Mouse (Mus musculus): ENCODE measurements at regions not wholly inside any gene's neighbourhood (a gene's known extent, or its start where the extent isn't known, plus 50 kb on each side); places are given as distances from the start of the nearest gene placed in this dataset.

DNA sequence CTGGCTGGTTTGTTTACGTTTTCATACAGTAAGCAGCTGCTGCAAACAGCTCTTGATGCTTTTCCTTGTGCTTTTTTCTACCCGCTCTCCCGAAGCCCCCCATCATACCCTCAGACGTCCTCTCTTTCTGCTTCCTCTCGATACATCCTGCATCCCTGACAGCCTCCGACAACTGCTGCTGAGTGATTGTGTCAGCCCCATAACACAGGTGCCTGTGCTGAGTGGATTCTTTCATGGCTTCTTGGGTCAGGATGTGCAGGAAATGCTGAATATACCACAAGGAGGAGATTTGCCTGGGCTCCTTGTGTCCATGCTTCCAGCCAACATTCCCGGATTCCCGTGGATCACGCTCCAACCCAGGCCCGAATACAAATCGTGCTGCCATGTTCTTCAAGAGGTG lies 98.6 kb upstream of the Pgrmc2 start:
- no peak for DNase-seq (ENCODE audit: low read depth, low spot score)

DNA sequence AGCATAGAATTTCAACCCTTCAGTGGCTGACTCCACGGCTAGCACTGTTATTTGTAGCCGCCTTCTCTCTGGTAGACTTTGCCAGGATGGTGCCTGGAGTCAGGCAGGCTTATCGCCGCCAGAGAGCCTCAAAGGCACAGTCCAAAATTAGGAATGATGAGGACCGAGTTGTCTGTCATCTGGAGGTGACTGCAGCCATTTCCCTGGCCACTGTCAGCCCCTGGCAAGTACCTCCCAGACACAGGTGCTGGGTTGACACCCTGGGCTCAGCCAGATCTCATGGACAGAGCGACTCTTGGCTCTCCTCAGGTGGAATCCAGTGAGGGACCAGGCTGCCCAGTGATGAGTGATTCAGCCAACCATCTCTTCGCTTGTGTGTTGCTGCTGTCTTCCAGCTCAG lies 98.1 kb upstream of the Pgrmc2 start:
- no peak for DNase-seq (ENCODE audit: low read depth, low spot score)

DNA sequence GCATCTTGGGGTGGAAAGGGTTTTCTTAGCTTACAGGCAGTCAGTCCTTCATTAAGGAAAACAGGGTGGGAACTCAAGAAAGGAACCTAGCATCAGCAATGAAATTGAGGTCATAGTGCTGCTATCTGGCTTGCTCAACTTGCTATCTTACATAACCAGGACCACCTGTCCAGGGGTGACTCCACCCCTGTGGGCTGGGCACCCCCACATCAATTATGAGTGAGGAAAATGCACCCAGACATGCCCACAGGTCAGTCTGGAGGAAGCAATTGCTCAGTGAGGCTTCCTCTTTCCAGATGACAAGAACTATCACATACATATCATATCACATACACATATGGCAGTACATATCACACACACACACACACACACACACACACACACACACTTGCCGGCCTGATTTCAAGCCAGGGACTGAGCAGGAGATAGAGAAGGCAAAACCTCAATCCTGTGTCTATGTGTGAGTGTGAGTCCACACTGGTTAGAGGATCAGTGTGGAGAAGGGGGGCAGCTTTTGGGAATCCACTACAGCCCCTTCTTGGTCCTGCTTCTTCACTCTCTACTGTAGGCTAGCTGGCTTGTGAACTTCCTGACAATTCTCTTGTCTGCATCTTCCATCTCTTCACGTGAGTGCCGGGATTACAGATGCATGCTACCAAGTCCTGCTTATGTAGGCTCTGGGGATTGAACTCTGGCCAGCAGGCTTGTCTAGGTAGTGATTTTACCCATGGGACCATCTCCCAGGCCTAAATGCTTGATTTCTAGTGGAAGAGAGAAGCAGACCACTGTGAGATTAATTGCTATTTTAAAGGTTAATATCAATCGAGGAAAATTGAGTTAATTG lies 96.4 kb upstream of the Pgrmc2 start:
- DNase-seq (ENCODE audit: low read depth, low spot score) = no peak

DNA sequence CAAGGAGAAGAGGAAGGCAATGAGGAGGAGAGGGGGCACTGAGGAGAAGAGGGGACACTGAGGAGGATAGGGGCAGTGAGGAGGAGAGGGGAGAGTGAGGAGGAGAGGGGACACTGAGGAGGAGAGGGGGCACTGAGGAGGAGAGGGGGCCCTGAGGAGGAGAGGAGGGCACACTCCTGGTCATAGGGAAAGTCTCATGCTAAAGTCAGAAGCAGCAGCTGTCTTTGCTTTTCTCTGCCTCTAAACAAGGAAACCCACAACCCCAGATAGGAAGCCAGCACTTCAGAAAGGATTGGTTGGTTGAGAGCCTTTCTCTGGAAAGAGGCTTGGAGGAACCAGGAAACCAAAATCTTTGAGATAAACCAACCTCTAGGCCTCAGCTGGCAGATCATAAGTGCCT lies 94.3 kb upstream of the Pgrmc2 start:
- DNase-seq (ENCODE audit: low read depth, low spot score) = no peak

DNA sequence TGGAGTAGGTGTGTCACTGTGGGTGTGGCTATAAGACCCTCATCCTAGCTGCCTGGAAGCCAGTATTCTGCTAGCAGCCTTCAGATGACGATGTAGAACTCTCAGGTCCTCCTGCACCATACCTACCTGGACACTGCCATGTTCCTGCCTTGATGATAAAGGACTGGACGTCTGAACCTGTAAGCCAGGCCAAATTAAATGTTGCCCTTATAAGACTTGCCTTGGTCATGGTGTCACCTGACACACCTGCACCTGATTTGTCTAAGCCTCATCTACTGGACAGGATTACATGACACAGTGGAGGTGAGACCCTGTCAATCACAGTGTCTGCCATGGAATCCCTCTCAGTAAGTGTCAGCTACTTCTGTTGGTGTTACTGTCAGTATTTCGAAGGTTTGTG lies 92.5 kb upstream of the Pgrmc2 start:
- no peak for DNase-seq (ENCODE audit: low read depth, low spot score)

DNA sequence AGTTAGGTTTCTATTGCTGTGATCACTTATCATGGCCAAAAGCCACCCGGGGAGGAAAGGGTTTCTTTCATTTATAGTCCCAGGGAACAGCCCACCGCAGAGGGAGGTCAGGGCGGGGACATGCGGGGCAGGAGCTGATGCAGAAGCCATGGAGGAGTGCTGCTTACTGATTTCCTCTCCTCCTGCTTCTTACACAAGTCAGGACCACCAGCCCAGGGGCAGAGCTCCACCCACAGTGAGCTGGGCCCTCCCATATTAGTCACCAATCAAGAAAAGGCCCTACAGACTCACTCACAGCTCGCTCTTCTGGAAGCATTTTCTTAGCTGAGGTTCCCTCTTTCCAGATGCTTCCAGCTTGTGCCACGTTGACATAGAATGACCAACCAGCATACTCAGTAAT lies 90.7 kb upstream of the Pgrmc2 start:
- DNase-seq (ENCODE audit: low read depth, low spot score) = no peak

DNA sequence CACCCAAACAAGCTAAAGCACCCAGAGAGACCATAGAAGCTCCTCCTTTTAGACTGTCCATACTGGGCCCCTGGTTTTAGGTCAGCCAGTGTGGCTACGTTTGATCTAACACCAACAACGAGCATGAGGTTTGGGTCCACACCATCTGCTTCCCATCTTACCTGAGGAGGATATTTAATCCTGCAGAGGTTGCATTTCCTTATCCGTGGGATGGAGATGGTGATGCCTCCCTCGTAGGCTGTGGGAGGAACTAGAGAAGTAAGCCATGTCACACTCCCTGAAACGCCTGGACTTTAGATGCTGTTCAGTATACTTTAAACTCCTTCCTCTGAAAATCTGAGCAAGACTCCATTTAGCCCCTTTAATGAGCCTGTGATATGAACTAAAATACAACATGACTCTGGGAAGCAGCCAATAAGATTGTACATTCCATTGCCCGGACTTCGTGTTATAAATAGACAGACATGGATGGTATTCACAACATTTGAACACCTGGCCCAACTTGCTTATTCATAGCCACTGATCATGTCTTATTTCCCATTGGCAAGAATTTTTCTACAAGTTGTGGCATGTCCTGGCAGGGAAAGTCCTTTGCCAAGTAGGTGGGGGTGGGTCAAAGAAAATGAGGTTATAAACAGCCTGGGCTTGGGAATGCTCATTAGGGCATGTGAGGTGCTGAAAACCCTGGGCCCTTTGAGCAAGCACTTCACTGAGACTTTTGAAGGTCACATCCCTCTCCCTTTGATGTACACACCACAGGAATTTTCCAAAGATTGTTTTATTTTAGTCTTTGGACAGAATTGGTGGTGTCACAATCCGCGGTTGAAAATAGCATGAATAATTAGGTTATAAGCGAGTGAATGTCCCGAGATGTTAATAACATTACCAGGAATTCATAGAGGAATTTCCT lies 89.7 kb upstream of the Pgrmc2 start:
- no peak for DNase-seq (ENCODE audit: low read depth, low spot score)

DNA sequence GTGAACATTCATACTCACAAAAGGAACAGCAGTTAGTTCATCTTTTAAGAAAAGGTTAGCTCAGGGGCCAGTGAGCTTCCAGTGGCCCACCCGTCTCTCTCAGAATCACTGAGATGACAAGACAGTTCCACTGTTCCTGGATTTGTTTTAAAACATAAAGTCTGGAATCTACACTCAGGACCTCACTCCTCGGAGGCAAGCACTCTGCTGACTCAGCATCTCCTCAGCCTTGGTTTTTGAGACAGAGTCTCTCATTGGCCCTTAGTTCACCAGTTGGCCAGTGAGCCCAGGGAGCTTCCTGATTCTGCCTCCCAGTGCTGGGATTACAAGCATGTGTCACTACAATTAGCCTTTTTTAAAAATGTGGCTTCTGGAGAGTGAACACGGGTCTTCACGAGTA lies 88.9 kb upstream of the Pgrmc2 start:
- no peak for DNase-seq (ENCODE audit: low read depth, low spot score)

DNA sequence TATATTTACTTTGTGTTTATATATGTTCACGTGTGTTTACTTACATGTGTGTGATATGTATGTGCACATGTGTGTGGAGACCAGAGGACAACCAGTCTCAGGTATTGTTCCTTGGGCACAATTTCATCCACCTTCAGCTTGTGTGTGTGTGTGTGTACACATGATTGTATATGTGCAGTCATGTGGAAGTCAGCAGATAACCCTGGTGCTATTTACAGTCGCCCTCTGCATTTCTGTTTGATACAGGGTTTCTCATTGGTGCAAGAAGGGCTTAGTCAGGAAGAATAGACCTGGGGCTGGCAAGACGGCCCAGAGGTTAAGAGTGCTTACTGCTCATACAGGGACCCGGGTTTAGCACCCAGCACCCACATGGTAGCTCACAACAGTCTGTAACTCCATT lies 88.5 kb upstream of the Pgrmc2 start:
- no peak for DNase-seq (ENCODE audit: low read depth, low spot score)

DNA sequence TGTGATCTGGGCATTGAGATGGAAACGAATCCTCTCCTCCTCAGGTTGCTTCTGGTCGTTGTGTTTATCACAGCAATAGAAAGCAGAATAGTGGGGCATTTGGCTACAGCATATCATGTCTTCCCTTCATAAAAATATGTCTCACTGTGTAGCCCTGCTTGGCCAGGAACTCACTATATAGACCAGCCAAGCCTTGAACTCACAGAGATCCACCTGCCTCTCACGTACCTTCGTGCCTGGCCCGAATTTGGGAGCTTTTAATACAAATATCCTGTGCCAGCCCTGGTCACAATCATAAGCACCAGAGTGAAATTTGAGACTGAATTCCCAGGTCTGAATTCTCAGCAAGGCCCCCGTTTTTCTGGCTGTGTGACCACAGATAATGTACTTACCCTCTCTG lies 87.7 kb upstream of the Pgrmc2 start:
- DNase-seq (ENCODE audit: low read depth, low spot score) = no peak

DNA sequence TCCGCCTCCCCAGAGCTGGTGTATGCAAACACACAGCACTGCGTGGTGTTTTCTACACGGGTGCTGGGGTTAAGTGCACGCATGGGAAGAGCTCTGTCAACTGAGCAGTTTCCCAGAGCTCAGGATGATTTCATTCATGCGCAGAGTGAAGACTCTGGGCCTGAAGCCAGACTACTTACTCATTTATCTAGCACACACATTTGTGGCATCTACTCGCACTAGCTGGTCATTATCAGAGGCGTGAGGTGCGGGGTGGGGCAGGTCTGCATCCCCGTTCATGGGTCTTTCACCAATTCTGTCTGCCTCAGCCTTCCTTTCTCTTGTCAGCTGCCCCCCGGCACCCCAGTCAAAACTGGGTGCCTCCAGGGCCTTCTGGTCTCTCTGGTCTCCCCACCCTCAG lies 86.6 kb upstream of the Pgrmc2 start:
- no peak for DNase-seq (ENCODE audit: low read depth, low spot score)

DNA sequence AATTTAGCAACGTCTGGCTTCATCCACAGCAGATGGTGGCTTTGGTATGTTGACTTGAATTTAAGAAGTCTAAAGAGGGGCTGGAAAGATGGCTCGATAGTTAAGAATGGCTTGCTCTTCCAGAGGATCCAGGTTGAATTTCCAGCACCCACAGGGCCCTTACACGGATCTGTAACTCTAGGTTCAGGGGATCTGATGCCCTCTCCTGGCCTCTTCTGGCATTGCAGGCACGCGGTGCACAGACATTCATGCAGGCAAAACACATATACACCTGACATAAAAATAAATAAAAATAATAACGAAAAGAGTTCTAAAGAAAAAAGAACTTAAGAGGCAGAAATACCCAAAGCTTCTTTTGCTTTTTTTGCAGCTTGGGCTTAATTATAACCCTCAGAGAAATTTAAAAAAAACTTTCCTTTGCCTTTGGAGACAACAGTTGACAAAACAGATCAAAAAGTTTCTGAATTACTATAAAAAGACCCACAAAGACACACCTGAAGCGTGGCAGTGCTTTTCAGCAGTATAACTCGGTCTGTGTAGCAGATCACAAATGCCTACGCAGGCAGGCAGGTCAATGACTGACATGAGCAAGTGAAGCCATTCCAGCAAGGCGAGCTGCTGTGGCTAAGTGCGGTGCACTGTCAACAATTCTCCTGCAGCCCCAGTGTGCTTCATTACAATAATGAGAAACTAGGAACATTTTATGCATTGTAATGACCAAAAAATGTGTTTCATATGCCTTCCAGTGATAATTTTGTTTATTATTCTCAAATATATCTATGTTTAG lies 85.5 kb upstream of the Pgrmc2 start:
- DNase-seq (ENCODE audit: low read depth, low spot score) = no peak

DNA sequence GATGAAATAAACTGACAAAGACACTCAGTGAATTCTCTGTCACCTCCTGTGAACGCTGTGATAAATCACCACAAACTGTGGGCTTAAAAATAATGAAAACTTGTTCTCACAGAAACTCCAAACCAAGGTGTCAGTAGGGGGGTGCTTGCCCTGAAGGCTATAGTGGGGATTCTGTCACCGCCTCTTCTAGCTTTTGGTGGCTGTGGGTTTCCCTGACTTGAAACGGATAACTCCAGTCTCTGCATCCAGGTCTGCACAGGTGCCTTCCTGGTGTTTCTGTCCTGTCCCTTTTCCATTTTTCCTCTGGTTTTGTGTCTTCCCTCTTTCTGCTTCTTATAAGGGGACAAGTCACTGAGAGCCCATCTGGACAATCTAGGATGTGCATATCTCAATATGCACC lies 84.6 kb upstream of the Pgrmc2 start:
- no peak for DNase-seq (ENCODE audit: low read depth, low spot score)

DNA sequence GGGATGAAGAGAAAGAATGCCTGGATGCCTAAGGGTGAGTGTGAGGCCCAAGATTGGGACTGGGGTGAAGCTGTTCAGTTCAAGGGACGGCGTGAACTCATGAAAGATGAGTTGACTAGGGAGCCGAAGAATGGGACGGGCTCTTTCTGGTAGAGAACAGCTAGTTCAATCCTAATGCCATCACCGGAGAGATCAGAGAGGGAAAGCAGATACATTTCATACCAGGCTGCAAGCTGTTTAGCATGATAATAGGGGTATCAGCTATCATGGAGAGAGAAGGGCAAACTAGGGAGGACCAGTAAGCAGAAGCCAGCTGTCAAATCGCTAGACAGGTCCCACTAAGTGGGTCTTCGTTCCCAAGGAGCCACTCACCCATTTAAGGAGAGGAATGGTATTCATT lies 81.9 kb upstream of the Pgrmc2 start:
- no peak for DNase-seq (ENCODE audit: low read depth, low spot score)

DNA sequence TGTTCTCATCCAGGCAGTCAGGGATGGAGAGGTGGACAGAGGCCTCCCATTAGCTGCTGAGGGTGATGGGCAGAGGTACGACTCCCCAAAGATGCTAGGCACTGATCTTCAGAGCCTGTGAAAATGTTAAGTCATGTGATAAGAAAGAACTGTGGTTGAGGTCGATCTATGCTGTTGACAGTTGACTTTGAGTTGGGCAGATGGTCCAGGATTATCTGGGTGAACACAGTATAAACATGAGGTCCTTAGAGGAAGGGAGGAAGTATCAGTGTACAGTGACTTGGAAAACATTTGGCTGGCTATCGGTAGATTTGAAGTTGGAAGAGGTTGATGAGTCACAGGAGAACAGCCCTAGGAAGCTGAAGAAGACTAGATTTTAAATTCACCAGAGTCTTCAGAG lies 80.9 kb upstream of the Pgrmc2 start:
- no peak for DNase-seq (ENCODE audit: low read depth, low spot score)

DNA sequence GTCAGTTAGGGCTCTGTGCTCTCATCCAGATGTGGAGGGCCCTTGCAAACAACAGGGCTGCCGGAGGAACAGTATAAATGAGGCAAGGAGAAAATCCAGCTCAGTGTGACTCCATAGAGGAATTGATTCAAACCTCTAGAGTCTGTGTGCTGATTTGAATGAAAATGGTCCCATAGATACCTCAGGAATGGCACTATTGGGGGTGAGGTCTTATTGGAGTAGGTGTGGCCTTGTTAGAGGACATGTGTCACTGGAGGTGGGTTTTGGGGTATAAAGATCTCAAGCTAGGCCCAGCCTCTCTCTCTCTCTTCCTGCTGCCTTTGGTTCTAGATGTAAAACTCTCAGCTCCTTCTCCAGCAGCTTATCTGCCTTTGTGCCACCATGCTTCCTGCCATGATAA lies 79.7 kb upstream of the Pgrmc2 start:
- no peak for DNase-seq (ENCODE audit: low read depth, low spot score)

DNA sequence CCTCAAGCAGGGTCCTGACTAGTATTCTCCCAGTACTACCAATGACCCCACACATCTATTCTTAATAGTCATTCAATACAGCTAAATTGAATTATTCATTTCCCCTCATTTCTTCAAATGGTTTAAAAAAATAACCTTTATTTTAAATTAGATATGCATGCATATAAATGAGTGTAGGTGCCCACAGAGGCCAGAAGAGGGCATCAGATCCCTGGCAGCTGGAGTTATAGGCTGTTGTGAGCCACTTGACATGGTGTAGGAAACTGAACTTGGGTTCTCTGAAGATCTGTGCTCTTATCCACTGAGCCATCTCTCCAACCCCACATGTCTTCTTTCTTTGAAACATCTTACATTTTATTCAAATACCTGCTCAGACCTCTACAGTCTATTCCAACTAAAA lies 77.8 kb upstream of the Pgrmc2 start:
- no peak for DNase-seq (ENCODE audit: low read depth, low spot score)

DNA sequence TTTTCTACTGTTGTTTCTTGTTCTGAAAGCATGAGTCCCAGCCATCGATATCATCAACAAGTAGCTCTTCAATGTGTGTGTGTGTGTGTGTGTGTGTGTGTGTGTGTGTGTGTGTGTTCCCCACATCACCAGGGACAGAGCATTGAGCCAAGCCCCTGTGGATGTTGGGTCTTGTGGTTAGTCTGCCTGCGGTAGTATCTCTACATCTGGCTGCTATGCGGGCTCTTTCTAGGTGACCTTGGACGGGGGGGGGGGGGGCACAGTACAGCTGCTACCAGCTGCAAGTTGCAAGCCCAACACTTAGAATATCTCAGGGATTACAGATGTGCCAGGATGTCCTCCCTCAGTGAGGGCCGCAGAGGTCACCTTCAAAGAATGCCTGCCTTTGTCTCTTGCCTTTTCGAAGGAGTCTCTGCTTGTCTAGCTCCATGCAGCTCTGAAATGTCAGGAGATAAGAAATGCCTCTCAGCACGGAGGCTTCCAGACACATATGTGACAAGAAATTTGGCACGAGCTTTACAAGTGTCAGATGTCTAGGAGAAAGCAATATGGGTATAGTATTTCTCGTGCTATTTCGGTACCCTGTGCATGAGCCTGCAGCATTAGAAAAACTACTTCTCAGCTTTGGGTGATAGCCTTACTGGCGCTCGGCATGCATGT lies 75.6 kb upstream of the Pgrmc2 start:
- no peak for DNase-seq (ENCODE audit: low read depth, low spot score)

DNA sequence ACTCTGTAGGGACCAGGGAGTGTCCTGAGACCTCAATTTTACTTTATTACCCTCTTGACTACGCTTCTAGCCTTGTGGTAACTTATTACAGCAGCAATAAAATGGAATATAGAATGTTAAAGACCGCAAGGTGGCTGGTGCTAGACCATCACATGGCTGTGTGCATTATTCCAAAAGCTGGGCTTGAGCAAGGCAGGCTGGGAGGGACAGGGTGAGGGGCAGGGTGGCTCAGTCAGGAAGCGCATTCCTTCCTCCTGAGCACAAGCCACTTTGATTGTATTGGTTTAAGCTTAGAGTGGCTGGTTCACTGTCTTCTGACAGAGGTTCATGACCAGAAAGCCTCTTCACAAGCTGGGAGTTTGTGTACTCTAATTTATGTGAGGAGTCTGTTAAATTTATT lies 74.6 kb upstream of the Pgrmc2 start:
- no peak for DNase-seq (ENCODE audit: low read depth, low spot score)

DNA sequence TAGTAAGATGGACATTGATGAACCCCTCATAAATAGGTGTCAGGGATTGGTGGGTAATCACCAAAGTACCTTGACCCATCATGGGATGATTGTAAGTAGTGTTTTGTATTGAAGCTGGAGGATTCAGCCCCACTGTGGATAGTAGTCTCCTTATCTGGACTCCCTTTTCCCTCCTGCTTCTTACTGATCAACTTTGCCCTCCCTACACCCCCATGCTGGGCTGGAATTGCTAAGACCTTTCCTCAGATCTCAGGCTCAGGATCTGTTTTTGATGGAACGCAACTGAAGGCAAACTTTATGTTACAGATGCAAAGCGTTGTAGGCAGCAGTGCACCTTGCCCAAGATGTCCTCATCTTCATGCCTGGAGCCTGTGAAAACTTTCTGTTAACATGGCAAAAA lies 73.7 kb upstream of the Pgrmc2 start:
- DNase-seq (ENCODE audit: low read depth, low spot score) = no peak

DNA sequence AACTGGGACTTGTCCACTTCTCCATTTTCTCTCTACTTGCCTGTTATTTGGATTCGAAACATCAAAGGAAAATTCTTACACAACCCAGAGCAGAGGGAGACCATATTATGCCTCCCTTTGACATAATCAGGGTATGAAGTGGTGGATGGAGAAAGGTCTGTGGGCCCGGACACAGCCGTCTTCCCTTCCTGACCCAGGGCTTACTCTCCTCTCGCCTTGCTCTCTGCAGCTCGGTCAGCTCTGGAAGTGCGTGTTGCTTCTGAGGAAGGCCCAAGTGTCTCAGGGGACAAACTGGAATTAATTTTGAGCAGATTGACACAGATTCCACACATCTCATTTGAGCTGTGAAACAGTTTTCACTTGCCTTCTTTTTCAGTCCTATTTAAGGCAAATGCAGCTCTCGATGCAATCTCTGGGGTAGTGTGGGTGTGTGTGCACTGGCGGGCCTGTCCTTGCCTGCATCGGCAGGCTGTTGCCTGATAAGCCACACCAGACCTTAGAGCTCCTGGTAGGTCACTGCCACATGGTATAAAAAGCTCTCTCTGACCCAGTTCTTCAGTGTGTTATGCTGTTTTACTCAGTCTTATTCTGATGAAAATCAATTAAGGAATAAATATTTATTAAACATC lies 72.4 kb upstream of the Pgrmc2 start:
- DNase-seq (ENCODE audit: low read depth, low spot score) = no peak

Data from retina, postnatal 7 days (tissue).